Mouse (Mus musculus): ENCODE data around the gene Ush2a. TPM values are rescaled to one million over a fixed set of nuclear protein-coding genes. Genes with fewer than 3 reads are reported as not detected.

The Ush2a gene
- total RNA-seq, 1 experiment from 2014 or later, result 0.07 TPM

- no peak for DNase-seq
These were observed 635.2 kb downstream of the Ush2a start for GRCm38 (mm10) chr1:188896906-188897551.

GRCm38 (mm10) chr1:188904091-188904490 lies 642.3 kb downstream of the Ush2a start:
- no peak for DNase-seq

GRCm38 (mm10) chr1:188906175-188906574 lies 644.4 kb downstream of the Ush2a start:
- DNase-seq, result no peak

- no peak for DNase-seq
These were observed 648.8 kb downstream of the Ush2a start for GRCm38 (mm10) chr1:188910656-188911055.

GRCm38 (mm10) chr1:188919946-188920345 lies 658.1 kb downstream of the Ush2a start:
- no peak for DNase-seq

GRCm38 (mm10) chr1:188937246-188937780 lies 675.5 kb downstream of the Ush2a start:
- DNase-seq, result no peak

GRCm38 (mm10) chr1:188945326-188945725 lies 683.5 kb downstream of the Ush2a start:
- DNase-seq, result no peak

- no peak for DNase-seq
These were observed 685.0 kb downstream of the Ush2a start for GRCm38 (mm10) chr1:188946849-188947248.

GRCm38 (mm10) chr1:188947794-188948193 lies 686.0 kb downstream of the Ush2a start:
- DNase-seq, result peak; percentile 41

GRCm38 (mm10) chr1:188948276-188948675 lies 686.5 kb downstream of the Ush2a start:
- no peak for DNase-seq

- no peak for DNase-seq
These were observed 689.3 kb downstream of the Ush2a start for GRCm38 (mm10) chr1:188951091-188951490.

GRCm38 (mm10) chr1:188952501-188952900 lies 690.7 kb downstream of the Ush2a start:
- no peak for DNase-seq

- DNase-seq, result no peak
These were observed 711.3 kb downstream of the Ush2a start for GRCm38 (mm10) chr1:188973078-188973477.

GRCm38 (mm10) chr1:188973926-188974325 lies 712.1 kb downstream of the Ush2a start:
- DNase-seq, result no peak

GRCm38 (mm10) chr1:188980050-188980449 lies 718.2 kb downstream of the Ush2a start:
- peak; percentile 72 for DNase-seq

- peak; percentile 60 for DNase-seq
These were observed 731.4 kb downstream of the Ush2a start for GRCm38 (mm10) chr1:188993218-188993617.

- no peak for DNase-seq
These were observed 736.1 kb downstream of the Ush2a start for GRCm38 (mm10) chr1:188997921-188998320.

GRCm38 (mm10) chr1:188999981-189000380 lies 738.2 kb downstream of the Ush2a start:
- no peak for DNase-seq

- no peak for DNase-seq
These were observed 740.0 kb downstream of the Ush2a start for GRCm38 (mm10) chr1:189001815-189002214.

GRCm38 (mm10) chr1:189004774-189005173 lies 743.0 kb downstream of the Ush2a start:
- DNase-seq, result no peak

GRCm38 (mm10) chr1:189006267-189006666 lies 744.4 kb downstream of the Ush2a start:
- DNase-seq, result no peak

- DNase-seq, result peak; percentile 57
These were observed 745.0 kb downstream of the Ush2a start for GRCm38 (mm10) chr1:189006826-189007225.

GRCm38 (mm10) chr1:189007239-189007979 lies 745.6 kb downstream of the Ush2a start, which contains the start of gene Kctd3:
TSS of gene Kctd3 (minus strand) at chr1:189007841.
- DNase-seq, result peak; percentile 99

GRCm38 (mm10) chr1:189007980-189008324 lies 746.1 kb downstream of the Ush2a start:
- no peak for DNase-seq

Measured in adrenal gland, postnatal 14 days (tissue).